Mouse (Mus musculus) embryo, embryonic 10 days (tissue): ENCODE data around the gene Rpgrip1.

Experiments
- DNase-seq: peaks from one replicate; pipeline ENCODE4 v3.0.0-alpha.2; 2015; ENCODE audit warnings: low spot score

The Rpgrip1 gene

GRCm38 (mm10) chr14:52118823-52119608 is 8.5 kb downstream of the Rpgrip1 start:
- DNase-seq: peak; percentile 71

- DNase-seq: no peak
Observed at GRCm38 (mm10) chr14:52120169-52120568, 9.7 kb downstream of the Rpgrip1 start.

- DNase-seq: peak; percentile 81
Observed at GRCm38 (mm10) chr14:52123918-52124317, 13.4 kb downstream of the Rpgrip1 start.

GRCm38 (mm10) chr14:52124636-52125035 is 14.1 kb downstream of the Rpgrip1 start:
- no peak for DNase-seq

- no peak for DNase-seq
Observed at GRCm38 (mm10) chr14:52133584-52133983, 23.1 kb downstream of the Rpgrip1 start.

GRCm38 (mm10) chr14:52140577-52141444 is 30.3 kb downstream of the Rpgrip1 start:
- no peak for DNase-seq

- DNase-seq: no peak
Observed at GRCm38 (mm10) chr14:52141445-52142127, 31.1 kb downstream of the Rpgrip1 start.

- DNase-seq: no peak
Observed at GRCm38 (mm10) chr14:52144165-52144564, 33.7 kb downstream of the Rpgrip1 start.

GRCm38 (mm10) chr14:52146540-52146939 is 36.0 kb downstream of the Rpgrip1 start:
- DNase-seq: peak; percentile 39

- DNase-seq: no peak
Observed at GRCm38 (mm10) chr14:52149888-52150287, 39.4 kb downstream of the Rpgrip1 start.

- DNase-seq: peak; percentile 34
Observed at GRCm38 (mm10) chr14:52152179-52152578, 41.7 kb downstream of the Rpgrip1 start.

- no peak for DNase-seq
Observed at GRCm38 (mm10) chr14:52152613-52153012, 42.1 kb downstream of the Rpgrip1 start.

- no peak for DNase-seq
Observed at GRCm38 (mm10) chr14:52155008-52155407, 44.5 kb downstream of the Rpgrip1 start.

GRCm38 (mm10) chr14:52160911-52161310 is 50.4 kb downstream of the Rpgrip1 start:
- DNase-seq: no peak

GRCm38 (mm10) chr14:52166571-52166970 is 56.1 kb downstream of the Rpgrip1 start:
- DNase-seq: no peak

- no peak for DNase-seq
Observed at GRCm38 (mm10) chr14:52188788-52189187, 78.3 kb downstream of the Rpgrip1 start.

- DNase-seq: no peak
Observed at GRCm38 (mm10) chr14:52189519-52189918, 79.0 kb downstream of the Rpgrip1 start.

- peak; percentile 67 for DNase-seq
Observed at GRCm38 (mm10) chr14:52190740-52191359, 80.3 kb downstream of the Rpgrip1 start.

GRCm38 (mm10) chr14:52195691-52196090 is 85.2 kb downstream of the Rpgrip1 start:
- DNase-seq: peak; percentile 78

GRCm38 (mm10) chr14:52196230-52197155 is 86.0 kb downstream of the Rpgrip1 start:
- peak; percentile 27 for DNase-seq
